Mouse (Mus musculus): ENCODE data around the gene Txnip.
A peak's percentile ranks its signal among the peaks of the same experiment; 100 is the strongest.

Gene Txnip

GRCm38 (mm10) chr3:96570643-96571042 is 12.9 kb downstream of the Txnip start:
- peak; percentile 42 for DNase-seq

- DNase-seq: no peak
Measured at GRCm38 (mm10) chr3:96571336-96571735, 13.6 kb downstream of the Txnip start.

- DNase-seq: peak; percentile 86
Measured at GRCm38 (mm10) chr3:96571896-96572698, 14.3 kb downstream of the Txnip start.

- DNase-seq: peak; percentile 86
Measured at GRCm38 (mm10) chr3:96573611-96574511, 16.1 kb downstream of the Txnip start.

GRCm38 (mm10) chr3:96575272-96575984 is 17.7 kb downstream of the Txnip start:
- DNase-seq: peak; percentile 96

- DNase-seq: peak; percentile 92
Measured at GRCm38 (mm10) chr3:96576005-96576658, 18.4 kb downstream of the Txnip start.

GRCm38 (mm10) chr3:96576690-96577541 is 19.2 kb downstream of the Txnip start, which contains the start of gene Gm16253:
Gene Gm16253 (plus strand): TSS chr3:96576984.
- DNase-seq: peak; percentile 95

- DNase-seq: no peak
Measured at GRCm38 (mm10) chr3:96577566-96577965, 19.8 kb downstream of the Txnip start.

- DNase-seq: no peak
Measured at GRCm38 (mm10) chr3:96578561-96579238, 20.9 kb downstream of the Txnip start.

- no peak for DNase-seq
Measured at GRCm38 (mm10) chr3:96579239-96579750, 21.5 kb downstream of the Txnip start.

- DNase-seq: peak; percentile 92
Measured at GRCm38 (mm10) chr3:96579885-96580454, 22.2 kb downstream of the Txnip start.

GRCm38 (mm10) chr3:96581141-96581540 is 23.4 kb downstream of the Txnip start:
- no peak for DNase-seq

- no peak for DNase-seq
Measured at GRCm38 (mm10) chr3:96581771-96582515, 24.2 kb downstream of the Txnip start.

- no peak for DNase-seq
Measured at GRCm38 (mm10) chr3:96583386-96583785, 25.6 kb downstream of the Txnip start.

- DNase-seq: no peak
Measured at GRCm38 (mm10) chr3:96590657-96591056, 32.9 kb downstream of the Txnip start.

- DNase-seq: peak; percentile 63
Measured at GRCm38 (mm10) chr3:96593374-96593773, 35.6 kb downstream of the Txnip start.

GRCm38 (mm10) chr3:96593790-96594560 is 36.2 kb downstream of the Txnip start, which contains the start of gene Polr3gl:
Gene Polr3gl (minus strand): TSS chr3:96594181.
- peak; percentile 96 for DNase-seq

GRCm38 (mm10) chr3:96594851-96595250 is 37.1 kb downstream of the Txnip start:
- DNase-seq: no peak

- no peak for DNase-seq
Measured at GRCm38 (mm10) chr3:96595661-96596060, 37.9 kb downstream of the Txnip start.

Data from kidney, adult 9 months (tissue).